Mouse (Mus musculus) embryonic facial prominence, embryonic 11.5 days (tissue): ENCODE measurements at regions not wholly inside any gene's neighbourhood (a gene's known extent, or its start where the extent isn't known, plus 50 kb on each side); places are given as distances from the start of the nearest gene placed in this dataset.
A peak's percentile ranks its signal among the peaks of the same experiment; 100 is the strongest.
"Not testable (repeated sequence)": the region's sequence is repeated elsewhere in the genome, so short reads cannot be mapped to it uniquely, and the experiment has no call there.

Experiments used
- ATAC-seq: fragments of 200-750 bp; cut with Nextera tagmentation; replicated peaks from 2 replicates; pipeline ENCODE4 v1.8.0; 2017; ENCODE audit warnings: low read depth; ENCODE audit not compliant: insufficient number of reproducible peaks, low FRiP score, low TSS enrichment
- DNase-seq: peaks from one replicate; pipeline ENCODE4 v3.0.0-alpha.2; 2015; ENCODE audit warnings: low spot score
- H3K27ac ChIP-seq: fragments of 300-500 bp; sonication (generic); replicated peaks from 2 replicates; pipeline ENCODE4 v1.5.1; 2014; ENCODE audit warnings: mild to moderate bottlenecking, low read depth, low read length, control low read depth
- H3K27me3 ChIP-seq: fragments of 300-500 bp; sonication (generic); 2 replicates; pipeline ENCODE4 v1.6.1; 2014; ENCODE audit warnings: mild to moderate bottlenecking, low read length, moderate library complexity, mixed read lengths; ENCODE audit not compliant: control insufficient read depth, insufficient read depth
- H3K36me3 ChIP-seq: fragments of 300-500 bp; sonication (generic); replicated peaks from 2 replicates; pipeline ENCODE4 v1.6.1; 2014; ENCODE audit warnings: low read depth, mild to moderate bottlenecking, low read length, moderate library complexity, mixed read lengths; ENCODE audit not compliant: control insufficient read depth, insufficient read depth
- H3K4me1 ChIP-seq: fragments of 300-500 bp; sonication (generic); 2 replicates; pipeline ENCODE4 v1.6.1; 2014; ENCODE audit warnings: low read length, mixed read lengths; ENCODE audit not compliant: control insufficient read depth, insufficient read depth
- H3K4me2 ChIP-seq: fragments of 300-500 bp; sonication (generic); 2 replicates; pipeline ENCODE4 v1.6.1; 2014; ENCODE audit warnings: low read depth, mild to moderate bottlenecking, control low read depth, low read length, moderate library complexity
- H3K4me3 ChIP-seq: fragments of 300-500 bp; sonication (generic); 2 replicates; pipeline ENCODE4 v1.5.1; 2014; ENCODE audit warnings: low read depth, low read length, control low read depth
- H3K9ac ChIP-seq: fragments of 300-500 bp; sonication (generic); replicated peaks from 2 replicates; pipeline ENCODE4 v1.6.1; 2014; ENCODE audit warnings: mild to moderate bottlenecking, control low read depth, low read length
- H3K9me3 ChIP-seq: fragments of 300-500 bp; sonication (generic); replicated peaks from 2 replicates; pipeline ENCODE4 v1.6.1; 2016; ENCODE audit warnings: mild to moderate bottlenecking, low read length, inconsistent platforms, mixed read lengths; ENCODE audit not compliant: control insufficient read depth
- WGBS: fragments of 180-500 bp; shearing (Covaris S2); extraction: QIAGEN DNeasy Blood & Tissue Kit; methylation state at CpG from one replicate; pipeline ENCODE4 v1.1.7; 2014; 5-methylcytosine and 5-hydroxymethylcytosine counted together

- no peak overlapping the region for H3K9ac ChIP-seq
- H3K36me3 ChIP-seq, result no peaks in the 10 kb centered on the region
- no peak overlapping the region for H3K4me3 ChIP-seq
- H3K9me3 ChIP-seq, result no peaks in the 10 kb centered on the region
- DNase-seq (no peak), ATAC-seq (no peak)
- 55% methylated on average over 2 of the region's 2 CpGs for WGBS
- H3K4me1 ChIP-seq, result no peaks in the 10 kb centered on the region
- no peaks in the 10 kb centered on the region for H3K27me3 ChIP-seq
- H3K27ac ChIP-seq, result no peak overlapping the region
- no peak overlapping the region for H3K4me2 ChIP-seq
These were observed 148.3 kb upstream of the Unc93a2 start for GRCm38 (mm10) chr17:7533552-7533951.

- Histone ChIP-seq H3K9me3 (no peaks in the 10 kb centered on the region), H3K9ac (no peak overlapping the region), H3K4me1 (no peaks in the 10 kb centered on the region), H3K27ac (no peak overlapping the region), H3K4me3 (no peak overlapping the region), H3K4me2 (no peak overlapping the region), H3K36me3 (no peaks in the 10 kb centered on the region), H3K27me3 (no peaks in the 10 kb centered on the region)
- no peak for ATAC-seq
- 85% methylated on average over 3 of the region's 3 CpGs for WGBS
- DNase-seq, result no peak
These were observed 147.4 kb upstream of the Unc93a2 start for GRCm38 (mm10) chr17:7532618-7533017.

GRCm38 (mm10) chr17:7529304-7529703 is 144.0 kb upstream of the Unc93a2 start:
- ATAC-seq (no peak), DNase-seq (no peak)
- no peaks in the 10 kb centered on the region for H3K4me1 ChIP-seq
- no peak overlapping the region for H3K27ac ChIP-seq
- no peaks in the 10 kb centered on the region for H3K27me3 ChIP-seq
- no peak overlapping the region for H3K4me3 ChIP-seq
- 59% methylated on average over 5 of the region's 5 CpGs for WGBS
- H3K4me2 ChIP-seq, result no peak overlapping the region
- no peaks in the 10 kb centered on the region for H3K36me3 ChIP-seq
- no peaks in the 10 kb centered on the region for H3K9me3 ChIP-seq
- H3K9ac ChIP-seq, result no peak overlapping the region

- DNase-seq (no peak), ATAC-seq (no peak)
- Histone ChIP-seq H3K4me1 (no peaks in the 10 kb centered on the region), H3K27me3 (no peaks in the 10 kb centered on the region), H3K4me2 (no peak overlapping the region), H3K9ac (no peak overlapping the region), H3K4me3 (no peak overlapping the region), H3K27ac (no peak overlapping the region), H3K36me3 (no peaks in the 10 kb centered on the region), H3K9me3 (no peaks in the 10 kb centered on the region)
- 77% methylated on average over 3 of the region's 3 CpGs for WGBS
These were observed 142.4 kb upstream of the Unc93a2 start for GRCm38 (mm10) chr17:7527681-7528080.

- not testable (repeated sequence) for H3K9ac ChIP-seq, ATAC-seq, H3K9me3 ChIP-seq, DNase-seq, H3K27me3 ChIP-seq, H3K4me1 ChIP-seq, H3K4me2 ChIP-seq, H3K4me3 ChIP-seq, H3K27ac ChIP-seq, H3K36me3 ChIP-seq
- 87% methylated on average over 11 of the region's 11 CpGs for WGBS
These were observed 139.2 kb upstream of the Unc93a2 start for GRCm38 (mm10) chr17:7524497-7524896.

GRCm38 (mm10) chr17:7521127-7521526 is 135.9 kb upstream of the Unc93a2 start:
- 50% methylated on average over 10 of the region's 10 CpGs for WGBS
- Histone ChIP-seq H3K9ac (no peak overlapping the region), H3K4me2 (no peak overlapping the region), H3K9me3 (no peaks in the 10 kb centered on the region), H3K4me3 (no peak overlapping the region), H3K4me1 (no peaks in the 10 kb centered on the region; the same call in 1 of the 2 replicates), H3K27ac (no peak overlapping the region; the same call in 1 of the 2 replicates), H3K27me3 (no peaks in the 10 kb centered on the region), H3K36me3 (no peaks in the 10 kb centered on the region)
- ATAC-seq (no peak), DNase-seq (peak; percentile 12)
